Mouse (Mus musculus): ENCODE data around the gene 6330409D20Rik.

DNA sequence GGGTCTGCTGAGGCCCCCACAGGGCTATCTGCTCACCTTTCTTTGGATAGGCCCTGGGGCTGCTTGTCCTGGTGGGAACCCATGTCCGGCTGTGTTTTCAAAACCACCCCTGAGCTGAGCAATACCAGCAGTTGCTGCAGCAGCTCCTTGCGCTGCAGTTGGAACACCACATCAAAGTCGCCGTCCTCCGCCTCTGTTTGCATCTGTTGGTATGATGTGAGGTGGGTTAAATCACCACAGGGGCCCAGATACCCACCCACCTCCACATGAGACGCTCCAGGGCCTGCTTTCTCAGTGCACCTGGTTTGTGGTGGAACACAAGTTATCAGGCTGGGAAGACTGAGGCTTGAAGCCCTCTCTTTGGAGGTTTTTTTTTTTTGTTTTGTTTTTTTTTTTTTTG is 37.3 kb upstream of the 6330409D20Rik start:
- TF ChIP-seq POLR2A (IDR thresholded peaks at IDR 0.05; ENCODE audit: control insufficient read depth, extremely low read depth, insufficient read depth, low read length, poor library complexity) (0 out of 2 replicates have a peak, but pooled peaks have one; percentile 47), CTCF (IDR thresholded peaks at IDR 0.05; ENCODE audit: borderline replicate concordance, control insufficient read depth, extremely low read depth, insufficient read depth, low read length, poor library complexity) (0 out of 2 replicates have a peak, but pooled peaks have one; percentile 26)
